Mouse (Mus musculus): ENCODE measurements around the gene Slc25a42.

DNA sequence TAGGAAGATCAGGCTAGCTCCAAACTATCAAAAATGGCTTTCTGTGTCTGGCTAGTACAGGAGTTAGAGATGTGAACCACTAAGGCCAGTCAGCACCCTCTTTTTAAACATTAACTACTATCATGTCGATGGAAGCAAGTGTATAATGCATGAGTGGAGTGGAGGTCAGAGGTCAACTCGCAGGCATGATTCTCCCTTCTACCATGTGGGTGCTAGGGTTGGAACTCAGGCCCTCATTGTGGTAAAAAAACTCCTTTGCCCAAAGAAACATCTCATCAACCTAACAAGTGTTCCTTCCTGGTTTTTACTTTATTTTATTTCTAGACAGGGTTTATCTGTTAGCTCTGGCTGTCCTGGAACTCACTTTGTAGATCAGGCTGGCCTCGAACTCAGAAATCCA is 41.4 kb downstream of the Slc25a42 start:
- TF ChIP-seq CTCF (IDR thresholded peaks at IDR 0.05; ENCODE audit: control insufficient read depth, insufficient read depth, low read length) (no peak), POLR2A (IDR thresholded peaks at IDR 0.05; ENCODE audit: borderline replicate concordance, control insufficient read depth, low read depth, low read length) (no peak)
